Mouse (Mus musculus) myocyte (in vitro differentiated cells): Measurements from ENCODE around the gene Igf2bp3. TPM values are rescaled to one million over a fixed set of nuclear protein-coding genes. Genes with fewer than 3 reads are reported as not detected.

Source experiments
- H3K27me3 ChIP-seq: one replicate; pipeline ENCODE4 v1.6.1; 2011; ENCODE audit not compliant: control insufficient read depth, insufficient read depth, insufficient read length
- H3K36me3 ChIP-seq: one replicate; pipeline ENCODE4 v1.6.1; 2011; ENCODE audit not compliant: control insufficient read depth, insufficient read depth
- H3K4me2 ChIP-seq: one replicate; pipeline ENCODE4 v1.6.1; 2011; ENCODE audit warnings: low read depth, control low read depth
- H3K4me3 ChIP-seq: one replicate; pipeline ENCODE4 v1.5.1; 2011; ENCODE audit warnings: mild to moderate bottlenecking, control low read depth, moderate library complexity
- H3K79me2 ChIP-seq: one replicate; pipeline ENCODE4 v1.6.1; 2011; ENCODE audit not compliant: control insufficient read depth, insufficient read depth
- H3ac ChIP-seq: one replicate; pipeline ENCODE4 v1.6.1; 2011; ENCODE audit not compliant: control insufficient read depth, insufficient read length
- CEBPB ChIP-seq: IDR thresholded peaks from 2 replicates; pipeline ENCODE4 v1.6.1; 2011; ENCODE audit warnings: mild to moderate bottlenecking, moderate library complexity; ENCODE audit not compliant: poor library complexity, insufficient read depth, severe bottlenecking
- E2F4 ChIP-seq: IDR thresholded peaks from one replicate; pipeline ENCODE4 v1.6.1; 2011; ENCODE audit warnings: mild to moderate bottlenecking, control low read depth, moderate library complexity; ENCODE audit not compliant: insufficient read depth
- MAX ChIP-seq: IDR thresholded peaks from one replicate; pipeline ENCODE4 v1.6.1; 2011; ENCODE audit warnings: low read depth, mild to moderate bottlenecking, control low read depth
- MYOD1 ChIP-seq, 3 experiments: IDR thresholded peaks; one replicate each; pipeline ENCODE4 v1.6.1; 2011; ENCODE audit warnings: control low read depth in 2 of 3, low read depth in 2 of 3, mild to moderate bottlenecking in 2 of 3, moderate library complexity in 1 of 3; ENCODE audit not compliant: insufficient read length in 2 of 3, control insufficient read depth in 1 of 3
- MYOG ChIP-seq, 3 experiments: IDR thresholded peaks; one replicate each; pipeline ENCODE4 v1.6.1; 2011; ENCODE audit warnings: control low read depth in 2 of 3, low read depth in 2 of 3, mild to moderate bottlenecking in 2 of 3; ENCODE audit not compliant: insufficient read length in 2 of 3, control insufficient read depth in 1 of 3, insufficient read depth in 1 of 3
- POLR2A ChIP-seq: IDR thresholded peaks from one replicate; pipeline ENCODE4 v1.6.1; 2011; ENCODE audit warnings: low read depth, mild to moderate bottlenecking, control low read depth, moderate library complexity; ENCODE audit not compliant: insufficient read length
- POLR2AphosphoS2 ChIP-seq: IDR thresholded peaks from one replicate; pipeline ENCODE4 v1.6.1; 2011; ENCODE audit warnings: low read depth, control low read depth; ENCODE audit not compliant: insufficient read length
- REST ChIP-seq: IDR thresholded peaks from one replicate; pipeline ENCODE4 v1.6.1; 2011; ENCODE audit warnings: mild to moderate bottlenecking, control low read depth, moderate library complexity; ENCODE audit not compliant: insufficient read depth, insufficient read length
- SRF ChIP-seq: IDR thresholded peaks from one replicate; pipeline ENCODE4 v1.6.1; 2011; ENCODE audit warnings: low read depth; ENCODE audit not compliant: control insufficient read depth, insufficient read length
- TCF12 ChIP-seq: IDR thresholded peaks from one replicate; pipeline ENCODE4 v1.6.1; 2011; ENCODE audit warnings: mild to moderate bottlenecking, control low read depth; ENCODE audit not compliant: poor library complexity, insufficient read depth, severe bottlenecking
- TCF3 ChIP-seq: IDR thresholded peaks from one replicate; pipeline ENCODE4 v1.6.1; 2011; ENCODE audit warnings: low read depth, control low read depth; ENCODE audit not compliant: insufficient read length
- USF1 ChIP-seq: IDR thresholded peaks from one replicate; pipeline ENCODE4 v1.6.1; 2011; ENCODE audit warnings: low read depth, mild to moderate bottlenecking, control low read depth, moderate library complexity
- polyA plus RNA-seq: library from polyadenylated mRNA; unstranded; fragments of >200 nt; fragmentation: generic; extraction: Trizol; gene quantifications from one replicate; pipeline ENCODE4 v1.2.1, GENCODE M21; 2012; ENCODE audit warnings: missing spikeins

The Igf2bp3 gene
- polyA plus RNA-seq, 1 experiment, result 0.26 TPM

GRCm38 (mm10) chr6:49219001-49219560, 4.3 kb upstream of the Igf2bp3 start:
- no peak overlapping the region for H3K4me2 ChIP-seq
- H3K79me2 ChIP-seq, result no peaks in the 10 kb centered on the region
- H3ac ChIP-seq, result no peak overlapping the region
- H3K36me3 ChIP-seq, result no peaks in the 10 kb centered on the region
- H3K4me3 ChIP-seq, result no peak overlapping the region
- no peak for TF ChIP-seq REST
- no peak for TF ChIP-seq MYOD1 (IDR thresholded peaks at IDR 0.05; ENCODE audit: control insufficient read depth in 1 of 3, insufficient read length in 2 of 3, low read depth in 2 of 3)
- no peak for TF ChIP-seq E2F4
- TF ChIP-seq TCF12, result no peak
- TF ChIP-seq USF1, result no peak
- TF ChIP-seq POLR2A, result no peak
- no peak for TF ChIP-seq CEBPB
- TF ChIP-seq MAX, result no peak
- TF ChIP-seq TCF3, result no peak
- no peak for TF ChIP-seq POLR2AphosphoS2
- peaks cover 49% of the 10 kb centered on the region for H3K27me3 ChIP-seq

- Histone ChIP-seq H3K79me2 (no peaks in the 10 kb centered on the region), H3K4me3 (no peak overlapping the region), H3K27me3 (peaks cover 57% of the 10 kb centered on the region), H3K36me3 (no peaks in the 10 kb centered on the region), H3ac (no peak overlapping the region), H3K4me2 (peak overlapping the region; percentile 30)
- TF ChIP-seq SRF, result no peak
- no peak for TF ChIP-seq MAX
- no peak for TF ChIP-seq TCF3
- TF ChIP-seq REST, result no peak
- TF ChIP-seq POLR2A, result no peak
- no peak for TF ChIP-seq MYOG (IDR thresholded peaks at IDR 0.05; ENCODE audit: control insufficient read depth in 1 of 3, insufficient read depth in 1 of 3, insufficient read length in 2 of 3, low read depth in 2 of 3)
- no peak for TF ChIP-seq POLR2AphosphoS2
- no peak for TF ChIP-seq USF1
- no peak for TF ChIP-seq CEBPB
- TF ChIP-seq E2F4, result no peak
Measured at GRCm38 (mm10) chr6:49218275-49218802, 3.6 kb upstream of the Igf2bp3 start.

- no peak overlapping the region for H3K4me3 ChIP-seq
- peaks cover 60% of the 10 kb centered on the region for H3K27me3 ChIP-seq
Measured at GRCm38 (mm10) chr6:49217581-49218274, 3.0 kb upstream of the Igf2bp3 start.

GRCm38 (mm10) chr6:49216811-49217542, 2.2 kb upstream of the Igf2bp3 start:
- Histone ChIP-seq H3K4me2 (no peak overlapping the region), H3K27me3 (peaks cover 56% of the 10 kb centered on the region), H3K4me3 (no peak overlapping the region), H3K36me3 (no peaks in the 10 kb centered on the region), H3K79me2 (no peaks in the 10 kb centered on the region), H3ac (no peak overlapping the region)
- TF ChIP-seq POLR2AphosphoS2 (no peak), REST (no peak), E2F4 (no peak), TCF3 (no peak), USF1 (no peak), MAX (no peak), MYOD1 (IDR thresholded peaks at IDR 0.05; ENCODE audit: control insufficient read depth in 1 of 3, insufficient read length in 2 of 3, low read depth in 2 of 3) (no peak), TCF12 (no peak), POLR2A (no peak), SRF (no peak), MYOG (IDR thresholded peaks at IDR 0.05; ENCODE audit: control insufficient read depth in 1 of 3, insufficient read depth in 1 of 3, insufficient read length in 2 of 3, low read depth in 2 of 3) (no peak), CEBPB (no peak)

More at GRCm38 (mm10) chr6:49217581-49218274, 3.0 kb upstream of the Igf2bp3 start:
- Histone ChIP-seq H3K36me3 (no peaks in the 10 kb centered on the region), H3ac (no peak overlapping the region), H3K4me2 (peak overlapping the region; percentile 30), H3K79me2 (no peaks in the 10 kb centered on the region)
- TF ChIP-seq E2F4 (peak; percentile 22), MYOG (IDR thresholded peaks at IDR 0.05; ENCODE audit: control insufficient read depth in 1 of 3, insufficient read depth in 1 of 3, insufficient read length in 2 of 3, low read depth in 2 of 3) (no peak)
